Mouse (Mus musculus) ovary, postnatal 10 days (tissue): ENCODE measurements around the gene Tmem59l.

Source experiments
- DNase-seq: peaks from one replicate; pipeline ENCODE4 v3.0.0; 2022; ENCODE audit warnings: low spot score

Gene Tmem59l

GRCm38 (mm10) chr8:70460199-70460598, 27.0 kb downstream of the Tmem59l start:
- DNase-seq: no peak

- no peak for DNase-seq
Measured at GRCm38 (mm10) chr8:70459636-70460035, 27.5 kb downstream of the Tmem59l start.

DNA sequence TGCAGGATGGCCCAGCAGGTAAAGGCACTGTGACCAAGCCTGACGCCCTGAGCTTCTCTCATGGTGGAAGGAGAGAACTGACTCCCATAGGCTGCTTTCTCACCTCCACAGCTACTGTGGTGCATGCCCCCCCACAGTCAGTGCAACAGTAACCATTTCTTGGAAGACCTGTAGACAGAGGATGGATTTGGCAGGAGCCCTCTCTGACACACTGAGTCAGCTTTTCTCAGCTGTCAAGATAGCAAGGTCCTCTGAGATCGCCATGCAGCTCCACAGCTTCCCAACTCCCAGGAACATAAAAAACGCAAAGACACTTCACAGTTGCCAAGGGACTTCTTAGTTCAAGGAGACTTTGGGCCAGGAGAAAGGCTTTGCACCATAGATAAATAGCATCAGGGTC, 28.7 kb downstream of the Tmem59l start:
- DNase-seq: no peak

DNA sequence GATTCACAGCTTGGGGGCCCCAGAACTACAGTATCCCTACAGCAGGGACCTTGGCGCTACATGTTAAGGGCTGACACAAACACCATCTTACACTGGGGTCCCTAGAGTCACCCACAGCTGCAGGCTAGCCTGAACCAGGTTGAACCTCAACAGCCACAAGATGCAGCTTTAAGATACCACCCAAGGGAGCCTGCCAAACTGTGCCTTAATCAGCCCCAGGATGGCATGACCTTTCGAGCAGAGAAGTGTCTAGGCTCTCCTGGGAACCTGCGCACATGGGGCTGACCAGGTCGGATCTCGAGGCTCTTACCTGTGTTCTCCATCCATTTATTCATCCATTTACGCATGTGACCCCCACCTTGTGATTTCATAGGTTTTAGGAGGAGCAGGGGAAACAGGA, 29.3 kb downstream of the Tmem59l start:
- no peak for DNase-seq

- DNase-seq: no peak
Measured at GRCm38 (mm10) chr8:70456996-70457395, 30.2 kb downstream of the Tmem59l start.

- no peak for DNase-seq
Measured at GRCm38 (mm10) chr8:70453852-70454251, 33.3 kb downstream of the Tmem59l start.

DNA sequence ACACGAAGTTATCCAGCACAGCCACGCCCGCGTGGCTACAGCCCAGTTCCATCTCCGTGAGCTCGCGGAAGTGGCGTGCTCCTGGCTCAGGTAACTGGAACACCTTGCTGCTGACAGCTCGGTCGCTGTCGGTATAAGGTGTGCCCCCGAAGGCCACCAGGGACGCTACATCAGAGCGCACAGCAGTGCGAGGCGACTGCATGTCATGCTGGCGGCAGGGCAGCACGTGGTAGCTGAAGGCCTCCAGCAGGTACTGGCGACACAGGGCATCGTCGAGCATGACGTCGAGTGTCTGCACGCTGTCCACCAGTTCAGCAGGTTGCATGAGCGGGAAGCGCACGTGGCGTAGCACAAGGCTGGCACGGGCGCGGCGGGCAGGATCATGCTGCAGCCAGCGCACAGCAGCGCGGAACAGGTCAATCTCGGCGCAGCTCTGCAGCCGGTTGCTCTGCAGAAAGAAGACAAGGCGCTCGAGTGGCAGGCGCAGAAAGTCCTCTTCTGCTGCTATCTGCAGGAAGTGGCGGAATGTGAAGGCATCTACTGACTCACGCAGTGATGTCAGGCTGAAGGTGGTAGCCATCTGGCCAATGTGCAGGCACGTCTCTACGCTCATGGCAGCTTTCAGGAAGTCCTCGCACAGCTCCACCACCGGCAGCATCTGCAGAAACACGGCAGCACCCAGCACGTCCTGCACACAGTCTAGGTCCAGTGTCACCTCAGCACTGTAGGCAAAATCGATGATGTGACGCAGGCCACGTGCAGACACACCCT, 34.8 kb downstream of the Tmem59l start:
- no peak for DNase-seq

- DNase-seq: peak; percentile 29
Measured at GRCm38 (mm10) chr8:70447639-70448420, 39.3 kb downstream of the Tmem59l start.

DNA sequence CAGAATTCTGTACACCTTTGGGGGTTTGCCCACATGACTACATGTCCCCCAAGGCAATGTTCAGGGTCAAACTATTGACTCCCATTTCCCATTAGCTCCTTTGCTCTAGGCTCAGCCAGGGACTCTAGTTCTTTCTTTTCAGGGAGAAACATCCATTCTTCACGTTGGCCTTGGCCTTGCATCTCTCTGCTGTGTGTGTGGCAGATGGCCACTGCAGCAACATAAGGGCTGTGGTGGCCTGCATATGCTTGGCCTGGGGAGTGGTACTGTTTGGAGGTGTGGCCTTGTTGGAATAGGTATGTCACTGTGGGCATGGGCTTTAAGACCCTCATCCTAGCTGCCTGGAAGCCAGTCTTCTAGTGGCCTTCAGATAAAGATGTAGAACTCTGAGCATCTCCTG, 41.2 kb downstream of the Tmem59l start:
- no peak for DNase-seq

DNA sequence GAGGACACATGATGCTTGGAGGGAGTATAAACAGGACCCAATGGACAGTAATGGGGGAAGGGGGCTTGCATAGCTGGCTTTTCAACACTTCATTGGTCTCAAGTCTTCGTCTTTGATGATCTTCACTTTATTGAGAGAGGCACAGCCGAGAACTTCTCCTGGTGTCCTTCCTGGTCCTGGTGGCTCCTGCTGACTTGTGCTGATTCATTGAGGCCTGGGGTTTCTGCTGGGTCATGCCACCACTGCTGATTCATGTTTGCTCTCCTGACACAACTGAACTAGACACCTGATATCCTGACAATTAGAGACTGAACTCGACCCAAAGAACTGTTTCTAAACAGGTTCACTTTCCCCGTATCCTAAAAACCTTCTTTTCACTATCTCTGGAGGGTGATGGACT, 43.8 kb downstream of the Tmem59l start:
- DNase-seq: no peak

DNA sequence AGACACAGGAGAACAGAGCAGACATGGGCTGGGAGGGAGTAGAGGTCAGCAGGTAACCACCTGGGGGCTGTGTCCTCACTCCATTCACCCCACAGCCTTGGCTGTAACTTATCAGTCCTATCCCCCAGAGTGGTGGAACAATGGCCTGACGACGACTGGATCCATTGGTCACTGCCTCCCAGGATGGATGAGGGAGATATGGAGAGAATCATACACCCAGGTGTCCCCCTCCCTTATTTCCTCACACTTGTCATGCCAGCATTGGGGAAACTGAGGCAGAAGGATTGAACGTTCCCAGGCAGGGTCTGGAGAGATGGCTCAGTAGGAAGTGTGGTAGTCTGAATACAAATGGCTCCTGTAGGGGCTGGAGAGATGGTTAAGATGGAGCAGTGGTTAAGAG, 45.6 kb downstream of the Tmem59l start:
- DNase-seq: no peak

- DNase-seq: no peak
Measured at GRCm38 (mm10) chr8:70440246-70440645, 46.9 kb downstream of the Tmem59l start.

DNA sequence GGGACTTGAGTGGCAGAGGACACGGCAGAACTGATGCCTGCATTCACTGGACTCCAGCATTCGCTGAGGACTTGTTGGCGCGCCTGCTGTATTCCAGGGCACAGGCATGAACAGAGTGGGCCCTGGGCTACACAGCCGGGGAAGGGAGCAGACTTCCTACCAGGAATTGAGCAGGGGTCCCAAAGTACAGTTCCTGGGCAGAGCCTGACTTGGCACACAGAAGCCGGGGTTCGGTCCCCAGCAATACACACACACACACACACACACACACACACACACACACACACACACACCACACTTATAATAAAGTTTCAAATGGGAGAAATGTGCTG, 47.3 kb downstream of the Tmem59l start:
- no peak for DNase-seq

DNA sequence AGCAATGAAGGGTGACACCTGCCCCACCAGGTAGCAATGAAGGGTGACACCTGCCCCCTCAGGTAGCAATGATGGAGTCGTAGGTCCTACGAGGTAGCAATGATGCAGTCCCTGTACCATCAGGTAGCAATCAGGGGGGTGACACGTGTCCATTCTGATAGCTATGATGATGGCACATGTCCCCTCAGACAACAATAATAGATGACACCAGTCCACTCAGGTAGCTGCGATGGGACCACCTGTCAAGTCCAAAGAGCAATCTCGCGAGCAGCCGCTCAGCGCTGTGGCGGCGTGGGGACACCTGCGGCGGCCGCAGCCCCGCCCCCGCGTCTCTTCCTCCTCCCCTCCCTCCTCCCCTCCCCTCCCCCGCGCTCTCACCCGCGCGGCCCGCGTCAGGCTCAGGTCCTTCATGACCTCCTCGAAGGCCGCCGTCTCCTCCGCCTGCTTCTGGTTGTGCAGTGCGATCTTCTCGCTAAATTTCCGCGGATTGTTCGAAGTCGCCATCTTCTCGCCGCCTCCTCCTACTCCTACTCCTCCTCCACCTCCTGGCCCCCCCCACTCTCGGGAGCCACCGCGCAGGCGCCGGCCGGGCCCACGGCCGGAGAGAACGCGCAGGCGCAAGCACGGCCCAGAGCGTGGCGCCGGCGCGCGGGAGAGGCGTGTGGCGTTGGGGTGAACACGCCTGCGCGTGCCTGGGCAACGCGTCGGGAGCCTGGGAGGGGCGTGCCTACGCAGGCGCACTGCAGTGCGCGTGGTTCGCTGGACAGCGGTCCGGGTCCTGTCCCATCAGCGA, 47.9 kb downstream of the Tmem59l start, which contains the start of gene Crtc1:
Gene Crtc1 (minus strand): TSS at position 525 of the 793 bp plus-strand sequence.
- DNase-seq: peak; percentile 96

GRCm38 (mm10) chr8:70438423-70438822, 48.7 kb downstream of the Tmem59l start:
- DNase-seq: no peak

DNA sequence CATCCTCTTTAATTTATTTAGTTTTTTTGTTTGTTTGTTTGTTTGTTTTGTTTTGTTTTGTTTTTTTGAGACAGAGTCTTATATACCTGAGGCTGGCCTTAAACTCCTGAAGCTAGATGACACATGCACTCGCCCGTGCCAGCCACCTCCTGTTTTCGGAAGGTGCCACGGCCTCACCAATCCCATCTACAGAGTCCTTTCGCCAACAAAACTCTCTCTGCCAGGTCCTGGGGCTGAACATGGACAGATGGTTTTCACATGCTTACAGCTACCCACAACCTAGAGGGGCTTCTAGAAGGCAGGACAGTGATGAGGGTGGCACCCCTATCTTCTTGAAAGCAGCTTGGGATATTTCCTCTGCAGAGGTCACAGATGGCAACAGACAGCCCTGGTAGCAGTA, 52.0 kb downstream of the Tmem59l start:
- no peak for DNase-seq
